Mouse (Mus musculus) cerebellum, adult 11-12 months (tissue): ENCODE results near the gene Mapk8.

ENCODE experiments used
- DNase-seq: peaks from one replicate; pipeline ENCODE4 v3.0.0; 2022

Mapk8 gene

GRCm38 (mm10) chr14:33343131-33343725 lies 103.7 kb downstream of the Mapk8 start:
- DNase-seq: peak; percentile 74

- no peak for DNase-seq
Observed at GRCm38 (mm10) chr14:33338684-33339083, 108.3 kb downstream of the Mapk8 start.

- no peak for DNase-seq
Observed at GRCm38 (mm10) chr14:33335733-33336132, 111.2 kb downstream of the Mapk8 start.

GRCm38 (mm10) chr14:33334402-33334801 lies 112.6 kb downstream of the Mapk8 start:
- DNase-seq: no peak

DNA sequence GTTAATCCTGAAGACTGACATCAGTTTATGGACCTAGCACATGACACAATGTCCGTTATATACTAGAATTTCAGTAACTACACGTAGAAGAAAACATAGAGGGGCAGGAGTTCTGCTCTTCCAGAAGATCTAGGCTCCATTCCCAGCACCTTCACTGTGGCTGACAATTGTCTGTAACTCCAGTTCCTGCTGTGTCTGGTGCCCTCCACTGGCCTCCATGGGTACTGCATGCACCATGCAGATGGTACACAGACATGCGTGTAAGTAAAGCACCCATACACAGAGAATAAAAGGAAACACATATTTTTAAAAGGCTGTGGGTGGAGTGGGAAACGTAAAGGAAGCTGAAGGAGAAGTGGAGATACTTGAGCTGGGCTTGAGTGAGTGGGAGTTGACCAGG lies 113.1 kb downstream of the Mapk8 start:
- no peak for DNase-seq

DNA sequence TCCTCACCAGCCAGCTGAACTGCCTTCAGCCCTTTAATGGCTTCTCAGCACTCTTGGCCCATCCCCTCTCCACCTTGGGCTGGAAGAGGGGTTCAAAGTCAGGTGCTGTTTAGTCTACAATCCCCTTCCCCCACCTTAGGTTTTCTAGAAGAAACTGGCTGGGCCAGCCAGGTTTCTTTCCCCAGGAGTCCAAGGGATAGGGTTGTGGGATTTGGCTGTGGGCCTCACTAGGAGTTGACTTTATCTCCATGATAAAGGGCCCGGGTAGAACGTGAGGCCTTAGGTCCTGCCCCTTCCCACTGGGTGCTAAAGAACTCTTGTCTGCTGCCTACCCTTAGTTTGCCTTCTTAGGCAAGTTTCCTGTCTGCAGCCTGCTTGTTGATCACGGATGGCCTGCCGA lies 115.3 kb downstream of the Mapk8 start:
- no peak for DNase-seq

- DNase-seq: no peak
Observed at GRCm38 (mm10) chr14:33330986-33331385, 116.0 kb downstream of the Mapk8 start.

DNA sequence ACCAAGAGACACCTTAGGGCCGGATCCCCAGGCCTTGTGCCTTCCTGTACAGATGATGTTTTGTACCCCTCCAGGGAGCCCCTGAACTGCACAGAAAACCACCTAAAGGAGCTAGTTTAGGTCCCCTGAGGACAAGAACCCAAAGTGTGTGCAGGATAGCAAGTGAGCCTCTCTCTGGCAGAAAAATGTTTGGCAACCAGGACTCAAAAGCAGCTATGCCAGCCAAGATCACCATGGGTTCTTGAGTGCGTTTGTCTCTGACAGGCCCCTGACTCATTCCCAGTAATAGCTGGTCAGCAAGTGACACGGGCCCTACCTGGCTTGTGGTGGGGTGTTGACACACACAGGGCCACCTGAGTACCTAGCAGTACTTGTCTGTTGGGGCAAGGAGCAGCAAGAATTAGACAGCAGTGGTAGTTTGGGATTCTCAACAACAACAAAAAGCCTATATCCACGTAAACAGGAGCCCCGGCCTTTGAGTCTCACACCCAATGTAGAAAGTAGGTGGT lies 117.6 kb downstream of the Mapk8 start:
- no peak for DNase-seq

DNA sequence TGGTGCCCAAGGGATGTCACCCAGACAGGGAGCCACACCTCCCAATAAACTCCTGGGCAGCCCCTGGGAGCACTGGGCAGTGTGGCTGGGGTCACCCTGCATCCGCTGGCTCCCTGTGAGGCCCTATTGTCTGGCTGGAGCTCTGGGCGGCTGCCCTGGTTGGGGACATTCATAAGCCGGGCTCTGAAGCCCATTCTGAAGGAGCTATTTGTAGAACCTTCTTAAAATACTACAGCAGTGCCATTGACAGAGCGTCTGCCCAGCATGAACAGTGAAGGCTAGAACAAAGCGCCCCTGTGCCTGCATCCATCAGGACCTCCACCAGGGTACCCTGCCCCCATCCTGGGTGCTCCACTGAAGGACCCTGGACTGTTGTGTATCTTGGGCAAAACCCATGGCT lies 118.6 kb downstream of the Mapk8 start:
- no peak for DNase-seq
